Mouse (Mus musculus): ENCODE measurements at regions not wholly inside any gene's neighbourhood (a gene's known extent, or its start where the extent isn't known, plus 50 kb on each side); places are given as distances from the start of the nearest gene placed in this dataset.

DNA sequence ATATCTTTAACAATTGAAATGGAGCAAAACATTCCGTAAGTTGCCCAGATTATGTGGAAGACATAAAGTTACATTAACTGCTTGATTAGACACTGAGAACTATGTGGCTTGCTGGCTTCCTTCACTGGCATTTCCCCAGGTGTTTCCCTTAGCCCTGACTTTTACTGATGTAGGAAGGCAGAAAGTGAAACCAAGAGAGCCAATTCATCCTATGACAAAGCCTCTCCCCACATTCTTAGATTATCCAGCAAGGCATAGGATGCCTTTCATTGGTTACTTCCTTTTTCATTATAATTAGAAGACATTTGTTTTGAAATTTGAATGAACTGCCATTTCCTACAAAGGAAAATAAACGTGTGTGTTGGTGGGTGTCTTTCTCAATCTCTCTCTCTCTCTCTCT, 72.1 kb downstream of the Cdc42ep3 start:
- DNase-seq, result no peak

DNA sequence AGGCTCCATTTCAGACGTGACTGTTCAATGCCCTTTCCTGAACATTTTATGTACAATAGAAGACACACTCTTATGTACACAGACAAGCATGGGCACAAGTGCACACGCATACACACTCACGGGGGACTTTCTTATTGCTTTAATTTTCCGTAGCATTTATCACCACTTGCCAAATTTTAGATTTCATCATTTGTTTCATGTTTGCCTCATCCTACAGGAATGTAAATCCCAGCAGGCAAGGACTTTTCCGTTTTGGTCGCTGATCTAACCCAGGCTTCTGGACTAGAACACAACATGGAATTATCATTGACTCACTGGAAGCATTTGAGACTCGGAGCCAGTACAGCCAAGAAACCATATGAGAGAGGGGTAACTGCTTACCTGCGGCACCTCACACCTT, 81.3 kb downstream of the Cdc42ep3 start:
- no peak for DNase-seq

DNA sequence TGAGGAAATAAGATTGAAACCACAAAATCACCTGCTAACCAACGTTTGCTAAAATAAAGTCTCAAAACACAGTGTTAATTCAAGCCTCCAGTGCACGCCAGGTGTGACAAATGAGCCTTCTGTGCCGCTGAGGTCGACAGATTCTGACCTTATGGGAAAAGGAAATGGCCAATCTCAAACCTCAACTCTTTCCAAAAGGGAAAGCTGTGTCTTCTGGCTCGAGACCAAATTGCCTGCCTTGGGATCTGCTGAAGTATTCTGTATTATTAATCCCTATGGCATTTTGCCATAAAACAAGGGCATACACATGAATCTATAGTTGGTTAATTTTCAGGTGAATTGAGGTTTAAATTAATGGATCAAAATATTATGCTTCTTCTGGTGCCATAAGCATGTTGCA, 95.2 kb downstream of the Cdc42ep3 start:
- no peak for DNase-seq

GRCm38 (mm10) chr17:79246962-79247902, 107.7 kb downstream of the Cdc42ep3 start:
- DNase-seq, result no peak

GRCm38 (mm10) chr17:79244121-79244520, 110.8 kb downstream of the Cdc42ep3 start:
- DNase-seq, result no peak

DNA sequence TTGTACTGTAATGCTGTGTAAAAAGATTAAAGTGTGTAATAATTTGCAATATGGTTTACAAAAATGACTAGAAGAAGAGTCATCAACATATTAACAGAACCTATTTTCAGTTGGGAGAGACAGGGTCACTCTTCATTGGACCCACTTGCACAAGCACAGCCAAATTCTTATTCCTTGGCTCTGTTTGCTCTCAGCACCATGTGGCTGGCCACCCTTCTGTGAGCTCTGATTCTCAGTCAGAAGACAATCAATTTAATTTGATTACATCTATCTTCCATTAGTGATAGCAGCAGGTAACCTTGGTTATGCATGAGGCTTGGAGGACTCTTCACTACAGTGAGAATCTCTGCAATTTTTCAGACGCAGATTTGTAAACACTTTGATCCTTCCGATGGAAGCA, 111.5 kb downstream of the Cdc42ep3 start:
- no peak for DNase-seq

GRCm38 (mm10) chr17:79241489-79241888, 113.4 kb downstream of the Cdc42ep3 start:
- no peak for DNase-seq

DNA sequence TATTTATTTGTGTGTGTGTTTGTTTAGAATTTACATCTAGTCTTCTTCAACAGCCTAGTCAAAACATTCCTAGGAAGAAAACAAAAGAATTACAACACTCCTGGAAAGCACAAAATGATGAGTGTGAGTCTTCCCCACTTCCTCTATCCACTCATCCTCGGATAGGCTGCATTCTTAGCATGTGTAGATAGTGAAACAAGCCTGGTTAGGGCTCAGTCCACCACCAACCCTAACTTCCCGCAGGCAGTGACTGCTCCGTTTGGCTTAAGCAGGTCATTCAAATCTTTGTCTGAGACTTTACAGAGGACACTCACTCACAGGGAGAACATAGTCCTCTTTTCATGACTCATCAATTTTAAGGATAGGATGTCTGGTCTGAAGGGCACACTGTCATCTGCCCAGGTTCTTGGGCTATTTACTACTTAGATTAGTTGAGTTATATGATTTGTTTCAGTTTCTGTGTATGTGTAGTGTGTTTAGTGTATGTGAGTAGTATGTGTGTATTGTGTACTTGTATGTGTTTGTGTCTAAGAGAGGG, 118.6 kb downstream of the Cdc42ep3 start:
- DNase-seq, result no peak

GRCm38 (mm10) chr17:79230653-79231489, 124.0 kb downstream of the Cdc42ep3 start:
- DNase-seq, result peak; percentile 58

DNA sequence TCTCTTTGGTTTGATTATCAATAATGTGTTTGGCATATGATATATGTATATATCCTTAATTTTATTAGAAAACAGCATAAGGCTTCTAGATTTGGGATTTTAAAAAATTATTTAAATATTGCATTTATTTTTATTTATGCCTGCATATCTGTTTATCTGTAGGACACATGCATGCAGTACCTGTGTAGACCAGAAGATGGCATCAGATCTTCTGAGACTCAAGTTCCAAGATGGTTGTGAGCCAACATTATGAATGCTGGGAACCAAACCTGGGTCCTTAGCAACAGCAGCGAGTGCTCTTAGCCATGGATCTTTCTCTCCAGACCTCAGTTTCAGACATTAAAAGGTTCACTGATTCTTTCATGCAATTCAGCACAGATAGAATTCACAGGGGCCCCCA, 148.3 kb downstream of the Cdc42ep3 start:
- peak; percentile 7 for DNase-seq

- DNase-seq, result no peak
Measured at GRCm38 (mm10) chr17:79206111-79206510, 148.8 kb downstream of the Cdc42ep3 start.

GRCm38 (mm10) chr17:79199814-79200491, 148.2 kb downstream of the Qpct start:
- DNase-seq, result no peak

DNA sequence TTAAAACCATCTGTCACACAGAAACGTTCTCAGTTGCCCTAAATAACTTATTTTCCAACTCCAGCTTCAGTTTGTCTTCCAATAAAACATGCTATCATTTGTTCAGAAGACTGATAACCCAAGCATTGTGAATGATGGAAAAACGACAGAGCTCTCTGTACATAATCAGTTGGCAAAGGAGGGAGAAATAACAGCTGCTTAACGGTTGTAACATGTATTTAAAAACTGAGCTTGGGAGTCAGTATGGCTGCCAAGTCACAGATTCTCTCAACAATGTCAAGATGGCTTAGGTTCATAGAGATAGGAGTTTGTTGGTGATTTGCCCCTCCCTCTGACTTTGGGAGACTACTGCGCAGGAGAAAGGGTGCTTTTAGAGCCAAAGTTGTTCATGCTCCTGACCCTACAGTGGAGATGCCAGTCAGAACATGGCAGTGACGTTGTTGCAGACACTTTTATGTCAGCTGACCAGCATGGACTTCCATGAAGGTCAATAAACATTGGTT, 140.2 kb downstream of the Qpct start:
- no peak for DNase-seq

DNA sequence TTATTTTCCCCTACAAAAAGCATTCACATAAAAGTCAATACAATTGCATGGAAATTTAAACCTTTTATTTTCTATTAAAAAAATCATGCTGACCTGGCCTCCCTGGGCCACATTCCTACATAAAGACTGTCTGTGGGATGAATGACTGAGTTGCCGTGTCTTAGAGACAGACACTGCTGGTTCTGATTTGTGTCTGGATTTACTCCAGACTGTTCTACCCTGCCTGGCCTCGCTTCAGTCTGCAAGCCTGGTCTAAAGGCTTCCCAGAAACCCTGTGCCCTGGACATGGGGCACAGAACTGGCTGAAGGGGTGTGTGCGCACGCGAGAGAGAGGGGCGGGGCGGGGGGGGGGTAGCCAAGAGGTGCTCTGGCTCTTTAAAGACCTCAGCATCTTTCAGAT, 136.6 kb downstream of the Qpct start:
- no peak for DNase-seq

DNA sequence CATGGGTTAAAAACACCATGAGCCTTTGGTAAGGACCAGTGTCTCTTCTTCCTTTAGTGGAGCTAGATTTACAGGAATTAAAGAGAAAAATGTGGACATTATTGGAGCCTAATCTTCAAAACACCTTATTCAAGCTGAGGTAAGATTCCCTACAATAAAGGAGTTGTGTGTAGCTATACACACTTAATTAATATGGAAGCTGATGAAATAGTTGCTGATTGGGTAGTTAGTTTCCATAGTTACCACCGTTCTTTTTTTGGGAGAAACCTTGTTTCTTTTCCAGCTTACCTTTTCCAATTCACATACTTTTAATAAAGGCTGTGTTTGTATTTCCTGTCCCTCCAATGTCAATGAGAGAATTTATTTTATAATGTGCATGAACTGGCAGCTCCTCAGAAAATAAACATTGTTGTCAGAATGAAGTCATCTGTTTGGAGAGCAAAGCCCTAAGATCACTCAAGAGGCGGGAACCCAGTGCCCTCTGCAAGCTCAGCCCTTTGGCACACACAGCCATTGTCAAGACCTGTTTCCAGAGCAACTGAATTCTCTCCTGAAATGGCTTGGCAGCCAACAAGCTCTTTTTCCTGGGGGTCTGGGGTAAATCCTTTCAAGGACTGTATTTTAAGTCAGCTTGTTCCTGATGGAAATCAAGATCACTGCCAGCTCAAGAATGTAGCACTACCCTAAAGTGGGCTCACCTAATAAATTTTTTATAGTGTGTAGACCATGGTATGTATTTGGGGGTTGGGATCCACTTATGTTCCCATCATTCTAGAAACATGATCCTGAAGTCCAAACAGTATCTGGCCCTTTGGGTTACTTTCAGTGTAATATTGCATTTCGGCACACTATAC, 128.8 kb downstream of the Qpct start:
- no peak for DNase-seq

GRCm38 (mm10) chr17:79177259-79177658, 125.6 kb downstream of the Qpct start:
- DNase-seq, result no peak

DNA sequence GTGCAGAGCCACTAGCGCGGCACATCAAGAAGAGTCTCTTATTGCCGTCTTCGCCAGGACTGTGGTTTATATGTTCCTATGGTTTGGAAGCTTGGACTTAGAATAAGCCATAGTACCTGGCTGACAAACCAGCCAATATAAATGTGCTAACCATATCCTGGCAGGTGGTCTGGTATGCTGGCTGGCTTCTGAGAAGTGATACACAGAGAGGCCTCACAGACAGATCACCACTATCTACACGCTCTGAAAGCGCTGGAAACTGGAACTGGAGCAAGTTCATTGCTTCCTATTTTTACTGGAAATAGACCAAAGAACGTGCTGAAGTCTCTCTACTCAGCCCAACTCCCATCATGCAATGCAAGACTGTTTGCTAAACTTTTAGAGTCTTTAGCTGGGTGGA, 124.7 kb downstream of the Qpct start:
- no peak for DNase-seq

DNA sequence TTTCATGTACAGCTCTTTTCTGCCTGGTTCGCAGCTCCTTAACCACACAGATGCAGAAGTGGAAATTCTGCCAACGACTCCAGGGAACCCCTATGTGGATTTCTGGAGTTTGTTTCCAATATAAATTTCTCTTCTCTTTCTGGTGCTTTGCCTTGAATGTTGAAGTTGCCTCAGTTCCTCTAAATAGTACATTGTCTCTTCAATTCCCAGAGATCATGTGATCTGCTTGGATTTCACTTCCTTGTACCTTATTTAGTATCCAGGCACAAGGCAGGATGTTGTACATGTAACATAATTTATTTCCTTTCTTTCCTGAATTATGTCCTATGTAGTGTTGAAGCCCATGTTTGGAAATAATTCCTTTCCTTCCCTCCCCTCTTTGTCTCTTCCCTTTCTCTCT, 123.7 kb downstream of the Qpct start:
- DNase-seq, result no peak

DNA sequence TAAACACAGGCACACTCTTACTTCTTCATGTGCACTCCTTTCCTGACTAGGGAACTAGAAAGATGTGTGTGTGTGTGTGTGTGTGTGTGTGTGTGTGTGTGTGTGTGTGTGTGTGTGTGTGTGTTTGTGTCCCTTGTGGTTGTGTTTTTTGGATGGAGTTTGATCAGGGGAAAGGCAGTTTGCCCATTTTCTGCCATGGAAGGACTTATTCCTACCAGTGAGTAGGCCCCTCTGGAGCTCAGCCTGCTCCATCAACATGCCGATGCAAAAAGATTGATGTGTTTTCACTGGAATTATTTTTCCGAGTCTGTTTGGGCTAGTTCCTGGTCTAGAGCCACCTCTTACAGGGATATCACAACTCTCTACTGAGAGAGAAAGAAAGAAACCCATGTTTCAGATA, 120.6 kb downstream of the Qpct start:
- no peak for DNase-seq

DNA sequence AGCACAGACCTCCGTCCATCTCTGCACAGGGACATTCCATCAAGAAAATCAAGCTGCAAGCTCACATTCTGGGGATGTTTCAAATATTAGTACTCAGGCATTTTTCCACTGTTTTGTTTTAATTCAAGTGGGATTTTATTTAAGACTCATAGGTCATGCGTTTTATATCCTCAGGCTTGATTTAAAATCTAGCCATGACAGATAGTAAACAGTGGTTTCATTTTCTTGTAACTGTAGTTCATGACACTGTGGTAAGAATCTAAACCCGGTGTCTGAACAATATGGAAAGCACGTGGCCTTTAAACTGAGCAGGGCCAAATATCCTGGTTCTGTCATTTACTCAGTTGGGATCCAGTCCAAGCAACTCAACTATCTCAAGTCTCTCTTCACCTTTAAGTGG, 119.0 kb downstream of the Qpct start:
- no peak for DNase-seq

GRCm38 (mm10) chr17:79167198-79167597, 115.5 kb downstream of the Qpct start:
- no peak for DNase-seq

All from retina, postnatal 1 day (tissue).